Mouse (Mus musculus): ENCODE measurements at regions not wholly inside any gene's neighbourhood (a gene's known extent, or its start where the extent isn't known, plus 50 kb on each side); places are given as distances from the start of the nearest gene placed in this dataset.

- Histone ChIP-seq H3K4me2 (ENCODE audit: low read depth, low read length) (no peak overlapping the region), H3K27me3 (ENCODE audit: control insufficient read depth, insufficient read depth, low read length) (no peaks in the 10 kb centered on the region), H3K9ac (replicated peaks; ENCODE audit: low read length) (no peak overlapping the region), H3K4me1 (ENCODE audit: control insufficient read depth, insufficient read depth, low read length) (no peaks in the 10 kb centered on the region), H3K9me3 (replicated peaks; ENCODE audit: control insufficient read depth, low read length) (no peaks in the 10 kb centered on the region), H3K27ac (replicated peaks; ENCODE audit: low read depth, low read length) (no peak overlapping the region), H3K36me3 (replicated peaks; ENCODE audit: control insufficient read depth, insufficient read depth, low read depth, low read length) (no peaks in the 10 kb centered on the region), H3K4me3 (ENCODE audit: low read depth, low read length) (no peak overlapping the region)
- ATAC-seq (replicated peaks; ENCODE audit: insufficient number of reproducible peaks, low FRiP score, low TSS enrichment, low read depth), result no peak
- 41% methylated on average over 7 of the region's 7 CpGs for WGBS
- DNase-seq (ENCODE audit: low spot score), result no peak
Measured at GRCm38 (mm10) chr2:21129621-21130020, 75.5 kb downstream of the Enkur start.

DNA sequence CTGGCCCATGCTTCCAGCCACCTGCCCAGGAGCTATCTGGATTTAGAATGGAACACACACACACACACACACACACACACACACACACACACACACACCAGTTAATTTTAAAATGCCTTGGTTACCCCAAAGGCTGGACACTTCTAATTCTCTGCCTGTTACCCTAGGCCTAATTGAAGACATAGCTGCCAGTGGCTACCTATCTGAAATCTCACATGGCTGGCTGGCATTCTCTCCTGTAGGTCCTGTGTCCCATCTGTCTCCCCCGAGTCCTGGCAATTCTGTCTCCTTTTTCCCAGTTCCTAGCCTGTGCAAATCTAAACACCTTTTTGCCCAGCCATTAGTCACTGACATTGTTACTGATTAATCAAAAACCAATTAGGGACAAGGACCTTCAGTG is 78.6 kb downstream of the Enkur start:
- WGBS, result 78% methylated on average over 1 of the region's 1 CpGs
- DNase-seq (ENCODE audit: low spot score) (no peak), ATAC-seq (replicated peaks; ENCODE audit: insufficient number of reproducible peaks, low FRiP score, low TSS enrichment, low read depth) (no peak)
- Histone ChIP-seq H3K4me2 (ENCODE audit: low read depth, low read length) (no peak overlapping the region), H3K4me1 (ENCODE audit: control insufficient read depth, insufficient read depth, low read length) (no peaks in the 10 kb centered on the region), H3K27me3 (ENCODE audit: control insufficient read depth, insufficient read depth, low read length) (no peaks in the 10 kb centered on the region), H3K9me3 (replicated peaks; ENCODE audit: control insufficient read depth, low read length) (no peaks in the 10 kb centered on the region), H3K36me3 (replicated peaks; ENCODE audit: control insufficient read depth, insufficient read depth, low read depth, low read length) (no peaks in the 10 kb centered on the region), H3K27ac (replicated peaks; ENCODE audit: low read depth, low read length) (no peak overlapping the region), H3K9ac (replicated peaks; ENCODE audit: low read length) (no peak overlapping the region), H3K4me3 (ENCODE audit: low read depth, low read length) (no peak overlapping the region)

- no peaks in the 10 kb centered on the region for H3K27me3 ChIP-seq (ENCODE audit: control insufficient read depth, insufficient read depth, low read length)
- H3K9ac ChIP-seq (replicated peaks; ENCODE audit: low read length), result no peak overlapping the region
- no peak for DNase-seq (ENCODE audit: low spot score)
- no peak overlapping the region for H3K27ac ChIP-seq (replicated peaks; ENCODE audit: low read depth, low read length)
- 87% methylated on average over 3 of the region's 3 CpGs for WGBS
- no peaks in the 10 kb centered on the region for H3K9me3 ChIP-seq (replicated peaks; ENCODE audit: control insufficient read depth, low read length)
- no peak overlapping the region for H3K4me2 ChIP-seq (ENCODE audit: low read depth, low read length)
- H3K36me3 ChIP-seq (replicated peaks; ENCODE audit: control insufficient read depth, insufficient read depth, low read depth, low read length), result no peaks in the 10 kb centered on the region
- H3K4me3 ChIP-seq (ENCODE audit: low read depth, low read length), result no peak overlapping the region
- no peaks in the 10 kb centered on the region for H3K4me1 ChIP-seq (ENCODE audit: control insufficient read depth, insufficient read depth, low read length)
- no peak for ATAC-seq (replicated peaks; ENCODE audit: insufficient number of reproducible peaks, low FRiP score, low TSS enrichment, low read depth)
Measured at GRCm38 (mm10) chr2:21122421-21122820, 82.7 kb downstream of the Enkur start.

DNA sequence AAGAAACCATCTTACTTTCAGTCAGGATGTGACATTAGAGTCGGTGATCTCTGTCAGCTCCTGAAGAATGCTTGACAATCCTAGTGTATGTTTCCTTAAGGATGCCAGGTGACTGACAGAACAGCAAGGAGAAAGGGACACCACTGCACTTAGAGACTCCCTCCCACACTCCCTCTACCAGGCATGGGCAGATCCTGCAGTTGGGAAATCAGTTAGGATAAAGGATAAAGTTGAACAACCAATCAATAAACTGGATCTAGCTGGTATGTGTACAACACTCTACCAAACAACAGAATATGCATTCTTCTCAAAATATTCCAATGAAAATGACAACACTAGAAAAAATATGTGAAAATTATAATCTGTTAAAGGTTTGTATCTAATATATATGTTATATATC is 83.5 kb downstream of the Enkur start:
- no peaks in the 10 kb centered on the region for H3K9me3 ChIP-seq (replicated peaks; ENCODE audit: control insufficient read depth, low read length)
- no peak overlapping the region for H3K27ac ChIP-seq (replicated peaks; ENCODE audit: low read depth, low read length)
- no peak overlapping the region for H3K4me3 ChIP-seq (ENCODE audit: low read depth, low read length)
- 77% methylated on average over 1 of the region's 1 CpGs for WGBS
- no peak overlapping the region for H3K9ac ChIP-seq (replicated peaks; ENCODE audit: low read length)
- ATAC-seq (replicated peaks; ENCODE audit: insufficient number of reproducible peaks, low FRiP score, low TSS enrichment, low read depth) (no peak), DNase-seq (ENCODE audit: low spot score) (no peak)
- no peak overlapping the region for H3K4me2 ChIP-seq (ENCODE audit: low read depth, low read length)
- H3K36me3 ChIP-seq (replicated peaks; ENCODE audit: control insufficient read depth, insufficient read depth, low read depth, low read length), result no peaks in the 10 kb centered on the region
- H3K4me1 ChIP-seq (ENCODE audit: control insufficient read depth, insufficient read depth, low read length), result no peaks in the 10 kb centered on the region
- no peaks in the 10 kb centered on the region for H3K27me3 ChIP-seq (ENCODE audit: control insufficient read depth, insufficient read depth, low read length)

DNA sequence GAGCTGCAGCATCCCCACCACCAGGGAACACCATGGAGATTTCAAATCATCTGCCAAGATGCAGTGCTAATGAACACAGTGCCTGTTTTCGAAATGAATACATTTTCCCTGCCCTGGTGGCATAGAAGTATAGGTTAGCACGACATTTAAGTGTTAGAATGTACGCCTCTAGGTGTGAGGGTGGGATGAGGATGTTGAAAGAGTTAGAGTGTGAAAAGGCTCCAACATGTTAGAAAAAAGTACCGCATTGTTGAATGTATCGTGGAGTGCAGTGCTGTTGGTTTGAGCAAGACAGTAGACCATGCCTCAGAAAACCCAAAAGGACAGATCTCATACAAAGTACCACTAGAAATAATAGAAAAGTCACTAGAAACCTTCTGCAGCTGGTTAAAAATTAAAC is 88.3 kb downstream of the Enkur start:
- no peaks in the 10 kb centered on the region for H3K36me3 ChIP-seq (replicated peaks; ENCODE audit: control insufficient read depth, insufficient read depth, low read depth, low read length)
- no peak overlapping the region for H3K4me3 ChIP-seq (ENCODE audit: low read depth, low read length)
- no peaks in the 10 kb centered on the region for H3K27me3 ChIP-seq (ENCODE audit: control insufficient read depth, insufficient read depth, low read length)
- no peak for DNase-seq (ENCODE audit: low spot score)
- H3K27ac ChIP-seq (replicated peaks; ENCODE audit: low read depth, low read length), result no peak overlapping the region
- ATAC-seq (replicated peaks; ENCODE audit: insufficient number of reproducible peaks, low FRiP score, low TSS enrichment, low read depth), result no peak
- 90% methylated on average over 5 of the region's 5 CpGs for whole genome bisulfite sequencing
- H3K9me3 ChIP-seq (replicated peaks; ENCODE audit: control insufficient read depth, low read length), result no peaks in the 10 kb centered on the region
- H3K4me2 ChIP-seq (ENCODE audit: low read depth, low read length), result no peak overlapping the region
- H3K4me1 ChIP-seq (ENCODE audit: control insufficient read depth, insufficient read depth, low read length), result no peaks in the 10 kb centered on the region
- no peak overlapping the region for H3K9ac ChIP-seq (replicated peaks; ENCODE audit: low read length)

DNA sequence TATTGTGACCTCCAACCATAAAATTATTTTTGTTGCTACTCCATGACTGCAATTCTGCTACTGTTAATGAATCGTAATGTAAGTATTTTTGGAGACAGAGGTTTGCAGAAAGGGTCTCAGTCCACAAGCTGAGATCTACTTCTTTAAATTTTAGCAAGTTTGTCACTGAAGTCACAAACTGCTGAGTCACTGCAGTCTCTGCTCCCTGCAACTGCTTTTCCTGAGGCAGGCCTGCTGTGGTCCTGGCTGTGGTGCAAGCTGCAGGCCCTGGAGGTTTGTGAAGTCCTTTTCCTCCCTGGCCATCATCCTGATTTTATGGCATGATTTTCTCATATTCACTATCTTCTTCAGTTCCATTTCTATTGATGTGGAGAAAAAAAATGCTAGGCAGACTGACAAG is 93.6 kb downstream of the Enkur start:
- H3K27ac ChIP-seq (replicated peaks; ENCODE audit: low read depth, low read length), result no peak overlapping the region
- no peak for DNase-seq (ENCODE audit: low spot score)
- no peak overlapping the region for H3K4me2 ChIP-seq (ENCODE audit: low read depth, low read length)
- no peaks in the 10 kb centered on the region for H3K4me1 ChIP-seq (ENCODE audit: control insufficient read depth, insufficient read depth, low read length)
- no peaks in the 10 kb centered on the region for H3K27me3 ChIP-seq (ENCODE audit: control insufficient read depth, insufficient read depth, low read length)
- no peak overlapping the region for H3K4me3 ChIP-seq (ENCODE audit: low read depth, low read length)
- H3K9ac ChIP-seq (replicated peaks; ENCODE audit: low read length), result no peak overlapping the region
- ATAC-seq (replicated peaks; ENCODE audit: insufficient number of reproducible peaks, low FRiP score, low TSS enrichment, low read depth), result no peak
- WGBS, result 80% methylated on average over 1 of the region's 1 CpGs
- H3K36me3 ChIP-seq (replicated peaks; ENCODE audit: control insufficient read depth, insufficient read depth, low read depth, low read length), result no peaks in the 10 kb centered on the region
- H3K9me3 ChIP-seq (replicated peaks; ENCODE audit: control insufficient read depth, low read length), result no peaks in the 10 kb centered on the region

GRCm38 (mm10) chr2:21100248-21100808 is 104.8 kb downstream of the Enkur start:
- Histone ChIP-seq H3K9ac (replicated peaks; ENCODE audit: low read length) (no peak overlapping the region), H3K4me1 (ENCODE audit: control insufficient read depth, insufficient read depth, low read length) (no peaks in the 10 kb centered on the region), H3K9me3 (replicated peaks; ENCODE audit: control insufficient read depth, low read length) (no peaks in the 10 kb centered on the region), H3K4me2 (ENCODE audit: low read depth, low read length) (no peak overlapping the region), H3K27ac (replicated peaks; ENCODE audit: low read depth, low read length) (no peak overlapping the region), H3K27me3 (ENCODE audit: control insufficient read depth, insufficient read depth, low read length) (no peaks in the 10 kb centered on the region), H3K36me3 (replicated peaks; ENCODE audit: control insufficient read depth, insufficient read depth, low read depth, low read length) (no peaks in the 10 kb centered on the region), H3K4me3 (ENCODE audit: low read depth, low read length) (no peak overlapping the region)
- ATAC-seq (replicated peaks; ENCODE audit: insufficient number of reproducible peaks, low FRiP score, low TSS enrichment, low read depth) (no peak), DNase-seq (ENCODE audit: low spot score) (no peak)
- 81% methylated on average over 6 of the region's 6 CpGs for WGBS

DNA sequence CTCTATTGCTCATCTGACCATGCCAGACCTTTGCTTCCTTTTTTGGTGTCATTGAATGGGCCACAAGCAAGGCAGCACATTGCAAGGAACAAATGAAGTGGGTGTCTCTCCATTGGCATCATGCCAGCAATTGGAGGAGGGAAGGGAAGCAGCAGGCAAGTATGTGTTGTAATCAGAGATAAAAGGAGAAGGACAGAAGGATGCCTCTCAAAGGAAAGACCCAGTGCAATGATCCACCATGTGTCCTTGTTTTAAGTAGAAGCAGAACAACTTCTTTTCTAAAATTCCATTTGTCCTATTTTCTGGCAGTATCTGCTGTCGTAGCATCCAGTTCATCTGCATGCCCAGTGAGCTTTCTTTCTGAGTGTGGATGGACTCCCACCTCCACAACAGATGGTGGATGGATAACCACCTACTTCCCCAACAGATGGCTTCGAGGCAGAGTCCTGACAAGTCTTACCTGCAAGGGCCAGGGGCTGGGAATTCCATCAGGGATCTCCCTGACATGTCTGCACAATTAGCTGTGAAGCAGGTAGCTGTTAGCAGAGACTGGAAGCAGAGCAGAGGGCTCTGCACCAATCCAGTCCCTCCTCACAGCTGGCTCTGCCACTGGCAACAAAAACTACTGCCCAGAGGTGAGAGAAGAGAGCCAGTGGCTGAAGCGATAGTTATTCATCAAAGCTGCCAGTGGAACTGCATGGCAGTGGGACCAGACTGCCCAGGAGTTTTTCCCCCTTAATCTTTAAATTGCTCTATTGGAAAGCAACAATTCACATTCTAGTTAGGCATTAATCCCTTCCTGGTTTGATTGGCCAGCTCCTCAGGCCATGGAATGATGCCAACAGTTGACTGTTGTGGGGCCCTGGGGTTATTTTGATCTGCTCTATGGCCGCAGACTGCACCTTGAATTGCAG is 113.8 kb downstream of the Enkur start:
- H3K36me3 ChIP-seq (replicated peaks; ENCODE audit: control insufficient read depth, insufficient read depth, low read depth, low read length), result no peaks in the 10 kb centered on the region
- H3K9me3 ChIP-seq (replicated peaks; ENCODE audit: control insufficient read depth, low read length), result no peaks in the 10 kb centered on the region
- no peak for ATAC-seq (replicated peaks; ENCODE audit: insufficient number of reproducible peaks, low FRiP score, low TSS enrichment, low read depth)
- H3K27me3 ChIP-seq (ENCODE audit: control insufficient read depth, insufficient read depth, low read length), result no peaks in the 10 kb centered on the region
- H3K4me3 ChIP-seq (ENCODE audit: low read depth, low read length), result no peak overlapping the region
- DNase-seq (ENCODE audit: low spot score), result no peak
- H3K9ac ChIP-seq (replicated peaks; ENCODE audit: low read length), result no peak overlapping the region
- H3K4me2 ChIP-seq (ENCODE audit: low read depth, low read length), result no peak overlapping the region
- no peak overlapping the region for H3K27ac ChIP-seq (replicated peaks; ENCODE audit: low read depth, low read length)
- 66% methylated on average over 4 of the region's 4 CpGs for WGBS
- no peaks in the 10 kb centered on the region for H3K4me1 ChIP-seq (ENCODE audit: control insufficient read depth, insufficient read depth, low read length)

Measured in embryonic facial prominence, embryonic 11.5 days (tissue).